Mouse (Mus musculus): ENCODE measurements at regions not wholly inside any gene's neighbourhood (a gene's known extent, or its start where the extent isn't known, plus 50 kb on each side); places are given as distances from the start of the nearest gene placed in this dataset.

- POLR2A ChIA-PET: no interaction called here
- CTCF ChIA-PET: no interaction called here
Observed at GRCm38 (mm10) chr14:97450525-97451235, 718.9 kb downstream of the Dach1 start.

GRCm38 (mm10) chr14:97448617-97449016, 720.9 kb downstream of the Dach1 start:
- ChIA-PET CTCF (no interaction called here), POLR2A (no interaction called here)

- ChIA-PET POLR2A (no interaction called here), CTCF (interaction anchor here in 1 of 4 experiments (1.0 kb wide), 1 partner anchor 12 kb away, joined by 3 read pairs; no protein-coding TSS in a partner anchor)
Observed at GRCm38 (mm10) chr14:97446793-97447192, 722.8 kb downstream of the Dach1 start.

- CTCF ChIA-PET: no interaction called here
- POLR2A ChIA-PET: interaction anchor here in 1 of 4 experiments (0.6 kb wide), 1 partner anchor 540 kb away, joined by 4 read pairs; no protein-coding TSS in a partner anchor
Observed at GRCm38 (mm10) chr14:97440326-97440725, 729.2 kb downstream of the Dach1 start.

GRCm38 (mm10) chr14:97435453-97436233, 733.9 kb downstream of the Dach1 start:
- ChIA-PET CTCF (no interaction called here), POLR2A (no interaction called here)

GRCm38 (mm10) chr14:97431221-97431620, 738.3 kb downstream of the Dach1 start:
- ChIA-PET CTCF (no interaction called here), POLR2A (no interaction called here)

- POLR2A ChIA-PET: no interaction called here
- CTCF ChIA-PET: no interaction called here
Observed at GRCm38 (mm10) chr14:97403176-97403795, 766.3 kb downstream of the Dach1 start.

- CTCF ChIA-PET: no interaction called here
Observed at GRCm38 (mm10) chr14:97396385-97396784, 773.2 kb downstream of the Dach1 start.

GRCm38 (mm10) chr14:97395750-97396377, 773.7 kb downstream of the Dach1 start:
- POLR2A ChIA-PET: no interaction called here

More at GRCm38 (mm10) chr14:97396385-97396784, 773.2 kb downstream of the Dach1 start:
- POLR2A ChIA-PET: no interaction called here

GRCm38 (mm10) chr14:97389005-97389404, 780.6 kb downstream of the Dach1 start:
- ChIA-PET CTCF (no interaction called here), POLR2A (interaction anchor here in 1 of 4 experiments (1.0 kb wide), 1 partner anchor 9 kb away, joined by 5 read pairs; no protein-coding TSS in a partner anchor)

More at GRCm38 (mm10) chr14:97395750-97396377, 773.7 kb downstream of the Dach1 start:
- CTCF ChIA-PET: no interaction called here

GRCm38 (mm10) chr14:97380131-97380530, 789.4 kb downstream of the Dach1 start:
- POLR2A ChIA-PET: no interaction called here
- CTCF ChIA-PET: no interaction called here

GRCm38 (mm10) chr14:97356915-97357314, 812.6 kb downstream of the Dach1 start:
- POLR2A ChIA-PET: no interaction called here
- CTCF ChIA-PET: no interaction called here

- CTCF ChIA-PET: no interaction called here
- POLR2A ChIA-PET: no interaction called here
Observed at GRCm38 (mm10) chr14:97347970-97348369, 821.6 kb downstream of the Dach1 start.

GRCm38 (mm10) chr14:97331388-97331787, 812.5 kb upstream of the Klhl1 start:
- POLR2A ChIA-PET: no interaction called here
- CTCF ChIA-PET: no interaction called here

- POLR2A ChIA-PET: no interaction called here
- CTCF ChIA-PET: no interaction called here
Observed at GRCm38 (mm10) chr14:97329979-97330378, 811.1 kb upstream of the Klhl1 start.

- ChIA-PET POLR2A (no interaction called here), CTCF (interaction anchor here in 1 of 4 experiments (0.6 kb wide), 1 partner anchor 41 kb away, joined by 3 read pairs; no protein-coding TSS in a partner anchor)
Observed at GRCm38 (mm10) chr14:97293109-97293508, 774.2 kb upstream of the Klhl1 start.

- ChIA-PET CTCF (no interaction called here), POLR2A (no interaction called here)
Observed at GRCm38 (mm10) chr14:97287447-97287846, 768.5 kb upstream of the Klhl1 start.

- CTCF ChIA-PET: no interaction called here
Observed at GRCm38 (mm10) chr14:97258461-97258860, 739.6 kb upstream of the Klhl1 start.

More at GRCm38 (mm10) chr14:97258461-97258860, 739.6 kb upstream of the Klhl1 start:
- POLR2A ChIA-PET: no interaction called here
